Mouse (Mus musculus) kidney, adult 2 months (tissue): ENCODE measurements around the gene Prkcz.

ENCODE experiments used
- CTCF ChIP-seq: fragments of 200-500 bp; conservative IDR thresholded peaks from 2 replicates; pipeline ENCODE4 v1.5.1; 2011; ENCODE audit warnings: low read depth, mild to moderate bottlenecking, control low read depth, low read length, moderate library complexity, mixed read lengths; ENCODE audit not compliant: insufficient read depth, insufficient read length
- POLR2A ChIP-seq: fragments of 200-500 bp; IDR thresholded peaks from one replicate; pipeline ENCODE4 v1.6.1; 2011; ENCODE audit warnings: low read depth, low read length, control low read depth

GRCm38 (mm10) chr4:155280768-155281121 is 80.4 kb downstream of the Prkcz start:
- TF ChIP-seq POLR2A (no peak), CTCF (no peak)
